Mouse (Mus musculus) mouse embryonic stem cell (cell line): ENCODE results near the gene Trim28.

Experiments used
- in situ Hi-C, 2 experiments: fragments of 300-500 bp; cut with MboI; formaldehyde crosslinking; loops; 1 replicate in 1 of 2; 3 replicates in 1 of 2; pipeline ENCODE4 v1.14.3; 2019 to 2020; ENCODE audit warnings: low sequenced_read_pairs in 2 of 2, low pct_unique_long_range_greater_than_20kb in 1 of 2, mixed read lengths in 1 of 2; ENCODE audit not compliant: unreplicated experiment in 1 of 2

Trim28 gene

DNA sequence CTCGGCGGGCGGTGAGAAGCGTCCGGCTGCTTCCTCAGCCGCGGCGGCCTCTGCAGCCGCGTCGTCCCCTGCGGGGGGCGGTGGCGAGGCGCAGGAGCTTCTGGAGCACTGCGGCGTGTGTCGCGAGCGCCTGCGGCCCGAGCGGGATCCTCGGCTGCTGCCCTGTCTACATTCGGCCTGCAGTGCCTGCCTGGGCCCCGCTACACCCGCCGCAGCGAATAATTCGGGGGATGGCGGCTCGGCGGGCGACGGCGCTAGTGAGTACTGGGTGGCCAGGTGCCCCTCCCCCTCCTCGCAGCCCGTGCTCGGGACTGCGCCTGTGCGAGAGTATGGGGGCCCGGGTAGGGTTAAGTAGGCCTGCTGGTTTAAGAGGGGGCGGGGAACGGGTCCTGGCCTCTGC, 25.9 kb downstream of the Trim28 start:
- in situ Hi-C loops = loop anchor here in 1 of 2 experiments (5.0 kb wide), 1 partner anchor 98 kb away; the partner anchor contains the start of gene Rnf225

- in situ Hi-C loops = loop anchor here in 1 of 2 experiments (5.0 kb wide), 1 partner anchor 98 kb away; the partner anchor contains the start of gene Rnf225
Measured at GRCm38 (mm10) chr7:13025511-13026112, 26.7 kb downstream of the Trim28 start.

DNA sequence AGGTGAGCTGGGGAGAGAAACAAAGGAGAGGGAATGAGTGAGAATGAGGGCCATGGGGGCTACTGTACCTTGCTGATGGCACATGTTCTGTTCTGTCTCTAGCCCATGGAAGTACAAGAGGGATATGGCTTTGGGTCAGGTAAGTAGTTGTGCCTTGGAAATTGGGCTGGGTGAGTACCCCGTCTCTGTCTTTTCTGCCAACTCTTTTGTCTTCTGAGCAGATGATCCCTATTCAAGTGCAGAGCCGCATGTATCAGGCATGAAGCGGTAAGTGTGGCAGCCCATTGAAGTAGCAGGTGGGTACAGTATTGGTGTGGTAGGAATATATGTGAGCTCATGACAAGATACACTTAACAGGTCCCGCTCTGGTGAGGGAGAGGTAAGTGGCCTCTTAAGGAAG, 30.1 kb downstream of the Trim28 start:
- in situ Hi-C loops = loop anchor here in 1 of 2 experiments (5.0 kb wide), 1 partner anchor 102 kb away; the partner anchor contains the start of gene Rnf225

- in situ Hi-C loops = no loop called here
Measured at GRCm38 (mm10) chr7:13031069-13031468, 32.2 kb downstream of the Trim28 start.

DNA sequence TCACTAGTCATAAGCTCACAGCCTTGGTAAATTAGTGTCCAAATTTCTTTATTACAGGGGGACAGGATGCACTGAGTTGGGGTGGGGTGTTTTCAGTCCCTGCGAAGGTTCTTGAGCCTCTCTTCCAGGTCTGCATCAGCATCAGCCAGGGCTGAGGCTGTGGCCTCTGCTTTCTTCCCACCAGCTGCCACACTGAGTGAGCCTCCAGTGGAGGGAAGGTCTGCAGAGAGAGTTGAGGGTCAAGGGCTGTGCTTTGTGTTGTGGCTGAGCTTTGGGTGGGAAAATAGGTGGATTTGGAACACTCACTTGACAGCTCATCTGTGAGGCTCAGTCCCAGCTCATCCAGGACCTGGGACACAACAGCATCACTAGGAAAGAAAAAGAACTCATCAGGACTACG, 33.1 kb downstream of the Trim28 start:
- in situ Hi-C loops = no loop called here

DNA sequence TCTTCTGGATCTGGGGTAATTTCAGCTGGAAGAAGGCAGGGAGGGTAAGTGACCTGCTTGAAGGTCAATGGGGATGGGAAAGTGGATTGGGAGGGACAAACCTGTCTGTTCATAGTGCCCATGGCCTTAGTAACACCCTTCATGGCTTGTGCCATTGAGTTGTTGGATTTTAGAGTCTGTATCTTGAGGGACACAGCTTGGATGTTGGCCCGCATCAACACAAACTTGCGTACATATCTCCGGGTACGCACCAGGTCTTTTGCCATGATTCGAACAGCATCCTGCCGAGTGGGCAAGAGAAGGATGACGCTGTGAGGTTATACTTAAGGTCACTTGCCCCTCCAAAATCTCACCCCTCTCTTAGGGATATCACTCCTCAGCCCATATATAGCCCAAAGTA, 33.6 kb downstream of the Trim28 start:
- in situ Hi-C loops = no loop called here

DNA sequence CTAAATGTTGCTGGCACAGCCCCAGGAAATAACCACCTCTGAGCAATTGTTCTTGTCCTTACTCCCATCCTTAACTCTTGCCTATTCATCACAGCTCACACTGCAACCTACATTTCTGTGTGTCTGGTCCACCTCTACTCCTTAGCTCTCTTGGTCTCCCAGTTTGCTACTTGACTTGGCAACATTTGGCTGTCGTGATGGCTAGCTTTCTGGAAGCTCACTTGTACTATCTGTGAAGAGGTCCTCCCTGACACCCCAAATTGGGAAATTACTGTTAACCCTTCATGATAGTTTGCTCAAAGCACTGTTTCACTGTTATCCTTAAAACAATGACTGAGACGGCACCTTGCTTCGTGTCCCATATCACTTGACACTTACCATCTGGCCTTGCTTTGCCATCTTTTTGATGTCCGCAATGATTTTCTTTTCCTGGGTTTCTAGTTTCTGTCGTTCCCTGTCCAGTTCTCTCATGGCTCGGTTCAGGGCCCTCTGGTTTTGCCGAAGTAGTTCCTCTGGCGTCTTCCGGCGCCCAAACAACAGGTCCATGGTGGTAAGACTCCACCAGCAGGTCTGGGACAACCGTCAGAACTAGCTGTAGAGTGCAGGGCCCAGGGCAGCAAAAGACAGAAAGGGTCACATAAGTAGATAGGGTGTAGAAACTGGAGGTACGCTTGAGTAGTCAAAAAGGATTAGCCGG, 34.7 kb downstream of the Trim28 start:
- in situ Hi-C loops = no loop called here

DNA sequence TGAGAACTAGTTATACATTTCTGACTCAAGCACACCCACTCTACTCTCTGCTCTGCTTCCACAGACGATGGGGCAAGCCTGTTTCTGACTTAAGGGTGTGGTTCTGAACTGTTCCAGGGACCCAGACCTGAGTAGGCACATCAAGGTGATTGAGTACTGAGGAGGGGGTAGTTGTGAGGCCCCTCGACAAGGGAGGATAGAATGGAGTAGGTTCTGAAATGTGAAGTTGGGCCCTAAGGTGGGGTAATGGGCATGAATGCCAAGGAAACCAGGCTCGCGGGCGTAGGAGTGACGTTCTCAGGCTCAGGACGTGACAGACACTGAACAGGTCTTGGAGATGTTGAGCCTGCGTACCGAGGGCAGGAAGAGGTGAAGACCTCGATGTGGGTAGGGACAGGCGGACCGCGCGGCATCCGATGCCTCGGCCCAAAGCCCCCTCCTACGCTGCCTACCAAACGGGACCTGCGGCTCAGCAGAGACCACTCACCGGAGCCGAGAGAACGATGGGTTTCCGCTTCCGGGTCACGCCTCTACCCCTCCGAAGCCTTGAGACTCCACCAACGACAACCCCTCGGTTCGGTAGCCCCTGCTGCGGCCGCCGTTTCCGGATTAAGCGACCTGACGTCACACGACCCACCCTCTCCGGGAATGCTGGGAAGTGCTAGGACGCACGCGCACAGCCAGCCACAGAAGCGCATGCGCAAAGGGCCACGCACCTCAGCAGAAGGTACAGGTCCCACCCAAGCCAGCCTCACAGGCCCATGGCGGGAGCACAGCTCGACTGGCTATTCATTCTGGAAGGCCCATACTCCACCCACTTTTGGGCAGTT, 35.4 kb downstream of the Trim28 start, which contains the start of gene Chmp2a:
Chmp2a (minus strand) TSS at position 660 of the 830 bp plus-strand sequence.
- in situ Hi-C loops = no loop called here

GRCm38 (mm10) chr7:13035211-13035855, 36.4 kb downstream of the Trim28 start:
- in situ Hi-C loops = loop anchor here in 1 of 2 experiments (5.0 kb wide), 1 partner anchor 33 kb away; no protein-coding TSS in a partner anchor

GRCm38 (mm10) chr7:13036806-13037205, 37.9 kb downstream of the Trim28 start:
- in situ Hi-C loops = loop anchor here in 1 of 2 experiments (5.0 kb wide), 1 partner anchor 35 kb away; no protein-coding TSS in a partner anchor

DNA sequence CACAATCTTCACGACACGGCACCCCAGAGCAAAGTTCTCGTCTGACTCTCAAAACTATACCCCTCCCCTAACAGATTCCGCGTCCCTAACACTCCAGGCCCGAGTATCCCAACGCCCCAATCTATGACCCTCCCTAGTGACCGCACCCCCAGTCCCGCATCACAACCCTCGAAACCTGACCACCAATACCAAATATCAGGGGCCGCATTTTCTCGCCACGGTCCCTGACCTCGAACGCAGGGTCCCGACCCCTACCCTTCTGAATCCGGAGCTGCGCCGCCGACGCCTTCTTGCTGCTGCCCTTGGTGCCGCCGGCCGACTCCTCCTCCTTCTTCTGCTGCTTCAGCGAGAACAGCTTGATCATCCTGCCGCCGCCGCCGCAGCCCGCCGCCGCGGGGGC, 38.5 kb downstream of the Trim28 start:
- in situ Hi-C loops = loop anchor here in 1 of 2 experiments (5.0 kb wide), 1 partner anchor 35 kb away; no protein-coding TSS in a partner anchor

- in situ Hi-C loops = loop anchor here in 1 of 2 experiments (5.0 kb wide), 1 partner anchor 36 kb away; no protein-coding TSS in a partner anchor
Measured at GRCm38 (mm10) chr7:13037901-13038555, 39.1 kb downstream of the Trim28 start, which contains the start of gene Ube2m. TSS of gene Ube2m (minus strand) at chr7:13038275.

GRCm38 (mm10) chr7:13038621-13039169, 39.8 kb downstream of the Trim28 start:
- in situ Hi-C loops = loop anchor here in 1 of 2 experiments (5.0 kb wide), 1 partner anchor 36 kb away; no protein-coding TSS in a partner anchor

- in situ Hi-C loops = loop anchor here in 1 of 2 experiments (5.0 kb wide), 1 partner anchor 37 kb away; no protein-coding TSS in a partner anchor
Measured at GRCm38 (mm10) chr7:13039181-13039580, 40.3 kb downstream of the Trim28 start.

- in situ Hi-C loops = loop anchor here in 1 of 2 experiments (5.0 kb wide), 1 partner anchor 34 kb away; no protein-coding TSS in a partner anchor
Measured at GRCm38 (mm10) chr7:13041256-13041655, 42.3 kb downstream of the Trim28 start.

DNA sequence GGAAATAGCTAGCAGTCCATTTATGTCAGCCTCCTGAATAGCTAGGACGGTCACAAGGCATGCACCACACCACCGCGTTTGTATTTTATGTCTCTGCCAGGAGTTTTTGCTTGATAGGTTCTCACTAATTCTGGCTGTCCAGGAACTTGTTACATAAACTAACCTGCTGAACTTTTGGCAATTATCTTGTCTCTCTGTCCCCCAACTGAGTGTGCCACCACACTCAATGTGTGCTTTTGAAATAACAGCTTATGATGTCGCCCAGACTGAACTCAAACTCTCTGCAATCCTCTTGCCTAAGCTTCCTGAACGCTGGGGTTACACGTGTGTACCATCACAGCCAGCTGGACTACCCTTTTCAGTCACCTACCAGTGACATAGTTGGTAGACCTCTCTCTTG, 43.6 kb downstream of the Trim28 start:
- in situ Hi-C loops = loop anchor here in 1 of 2 experiments (5.0 kb wide), 1 partner anchor 35 kb away; no protein-coding TSS in a partner anchor

DNA sequence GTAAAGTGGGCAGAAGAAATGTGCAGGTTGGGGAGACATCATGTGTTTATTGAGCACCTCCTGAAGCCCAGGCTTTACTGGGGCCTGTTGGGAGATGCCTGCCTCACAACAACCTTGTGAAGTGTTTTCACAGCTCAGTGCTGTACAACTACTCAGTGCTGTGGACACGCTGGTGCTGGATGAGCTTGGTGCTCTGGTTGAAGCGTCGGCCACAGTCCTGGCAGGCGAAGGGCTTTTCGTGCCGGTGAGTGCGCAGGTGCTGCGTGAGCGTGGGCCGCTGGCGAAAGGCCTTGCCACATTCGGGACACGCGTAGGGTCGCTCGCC, 44.2 kb downstream of the Trim28 start:
- in situ Hi-C loops = loop anchor here in 1 of 2 experiments (5.0 kb wide), 1 partner anchor 36 kb away; no protein-coding TSS in a partner anchor
